Mouse (Mus musculus): ENCODE measurements around the gene Pdha1. TPM values are rescaled to one million over a fixed set of nuclear protein-coding genes. Genes with fewer than 3 reads are reported as not detected.

Pdha1 gene
- total and polyA plus RNA-seq, 2 experiments from 2014 or later, result 156 to 179 TPM

- no peaks in the 10 kb centered on the region for H3K9me3 ChIP-seq (ENCODE audit: low read length)
- 21% methylated on average over 6 of the region's 6 CpGs for WGBS
- no peak for TF ChIP-seq CTCF (IDR thresholded peaks at IDR 0.05)
- H3K4me1 ChIP-seq (ENCODE audit: insufficient read depth, low read length), result no peaks in the 10 kb centered on the region
- H3K27ac ChIP-seq (ENCODE audit: low read depth, low read length), result no peak overlapping the region
- no peaks in the 10 kb centered on the region for H3K36me3 ChIP-seq (ENCODE audit: insufficient read depth, low read length)
- H3K9ac ChIP-seq (replicated peaks; ENCODE audit: low read length, poor library complexity, severe bottlenecking), result no peak overlapping the region
- DNase-seq (ENCODE audit: low spot score) (no peak), ATAC-seq (ENCODE audit: low FRiP score) (no peak)
- H3K4me2 ChIP-seq (ENCODE audit: low read depth, low read length, poor library complexity, severe bottlenecking), result peak overlapping the region; percentile 40; the same call in 1 of the 2 replicates
- no peaks in the 10 kb centered on the region for H3K27me3 ChIP-seq (ENCODE audit: insufficient read depth, low read length)
- peak overlapping the region; percentile 59; the same call in 1 of the 2 replicates for H3K4me3 ChIP-seq (ENCODE audit: low read depth, low read length)
Measured at GRCm38 (mm10) chrX:160135719-160136118, 2.5 kb downstream of the Pdha1 start.

GRCm38 (mm10) chrX:160134136-160134843 lies 3.9 kb downstream of the Pdha1 start:
- ATAC-seq (ENCODE audit: low FRiP score), result no peak
- no peak for TF ChIP-seq CTCF (IDR thresholded peaks at IDR 0.05)
- WGBS, result 80% methylated on average over 11 of the region's 11 CpGs
- DNase-seq (ENCODE audit: low spot score), result no peak
- H3K36me3 ChIP-seq (ENCODE audit: insufficient read depth, low read length), result no peaks in the 10 kb centered on the region
- no peaks in the 10 kb centered on the region for H3K27me3 ChIP-seq (ENCODE audit: insufficient read depth, low read length)
- H3K4me3 ChIP-seq (ENCODE audit: low read depth, low read length), result no peak overlapping the region
- H3K9me3 ChIP-seq (ENCODE audit: low read length), result no peaks in the 10 kb centered on the region
- no peak overlapping the region for H3K9ac ChIP-seq (replicated peaks; ENCODE audit: low read length, poor library complexity, severe bottlenecking)
- no peak overlapping the region for H3K4me2 ChIP-seq (ENCODE audit: low read depth, low read length, poor library complexity, severe bottlenecking)
- no peak overlapping the region for H3K27ac ChIP-seq (ENCODE audit: low read depth, low read length)
- H3K4me1 ChIP-seq (ENCODE audit: insufficient read depth, low read length), result no peaks in the 10 kb centered on the region

DNA sequence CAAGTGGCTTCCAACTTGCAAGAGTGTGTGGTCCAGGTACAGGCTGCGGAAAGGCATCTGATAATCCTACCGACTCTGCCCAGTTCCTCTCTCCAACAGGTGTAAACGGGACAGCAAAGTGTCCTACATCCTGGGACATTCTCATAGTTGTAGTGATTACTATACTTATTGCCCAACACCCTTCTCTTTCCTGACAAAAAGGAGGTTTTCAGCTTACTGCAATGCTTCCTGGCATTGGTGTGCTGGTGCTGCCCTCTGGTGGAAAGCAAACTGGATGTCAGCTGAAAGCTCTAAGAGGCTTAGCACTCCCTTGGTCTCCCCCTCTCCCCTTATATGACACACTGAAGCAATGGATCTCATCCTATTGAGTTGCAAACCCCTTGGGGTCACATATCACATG lies 21.6 kb downstream of the Pdha1 start:
- WGBS, result 74% methylated on average over 3 of the region's 3 CpGs
- DNase-seq (ENCODE audit: low spot score), result peak; percentile 67

GRCm38 (mm10) chrX:160116074-160116473 lies 22.1 kb downstream of the Pdha1 start:
- H3K27me3 ChIP-seq (ENCODE audit: insufficient read depth, low read length), result no peaks in the 10 kb centered on the region
- no peak for ATAC-seq (ENCODE audit: low FRiP score)
- no peak for DNase-seq (ENCODE audit: low spot score)
- no peak overlapping the region for H3K4me3 ChIP-seq (ENCODE audit: low read depth, low read length)
- no peak for TF ChIP-seq CTCF (IDR thresholded peaks at IDR 0.05)
- H3K27ac ChIP-seq (ENCODE audit: low read depth, low read length), result no peak overlapping the region
- H3K36me3 ChIP-seq (ENCODE audit: insufficient read depth, low read length), result 0 out of 2 replicates have a peak, but pooled peaks cover 3% of the 10 kb centered on the region
- no peaks in the 10 kb centered on the region for H3K9me3 ChIP-seq (ENCODE audit: low read length)
- no peak overlapping the region for H3K9ac ChIP-seq (replicated peaks; ENCODE audit: low read length, poor library complexity, severe bottlenecking)
- no peak overlapping the region for H3K4me2 ChIP-seq (ENCODE audit: low read depth, low read length, poor library complexity, severe bottlenecking)
- H3K4me1 ChIP-seq (ENCODE audit: insufficient read depth, low read length), result no peaks in the 10 kb centered on the region

More for the DNA sequence above, 21.6 kb downstream of the Pdha1 start:
- Histone ChIP-seq H3K4me3 (ENCODE audit: low read depth, low read length) (no peak overlapping the region), H3K27me3 (ENCODE audit: insufficient read depth, low read length) (no peaks in the 10 kb centered on the region), H3K4me2 (ENCODE audit: low read depth, low read length, poor library complexity, severe bottlenecking) (no peak overlapping the region), H3K4me1 (ENCODE audit: insufficient read depth, low read length) (no peaks in the 10 kb centered on the region), H3K9ac (replicated peaks; ENCODE audit: low read length, poor library complexity, severe bottlenecking) (no peak overlapping the region), H3K27ac (ENCODE audit: low read depth, low read length) (no peak overlapping the region), H3K9me3 (ENCODE audit: low read length) (no peaks in the 10 kb centered on the region), H3K36me3 (ENCODE audit: insufficient read depth, low read length) (0 out of 2 replicates have a peak, but pooled peaks cover 3% of the 10 kb centered on the region)
- peak; percentile 88 for TF ChIP-seq CTCF (IDR thresholded peaks at IDR 0.05)
- peak; percentile 72 for ATAC-seq (ENCODE audit: low FRiP score)

- WGBS, result 96% methylated on average over 1 of the region's 1 CpGs
- H3K4me1 ChIP-seq (ENCODE audit: insufficient read depth, low read length), result no peaks in the 10 kb centered on the region
- no peak for ATAC-seq (ENCODE audit: low FRiP score)
Measured at GRCm38 (mm10) chrX:160113777-160114176, 24.4 kb downstream of the Pdha1 start.

DNA sequence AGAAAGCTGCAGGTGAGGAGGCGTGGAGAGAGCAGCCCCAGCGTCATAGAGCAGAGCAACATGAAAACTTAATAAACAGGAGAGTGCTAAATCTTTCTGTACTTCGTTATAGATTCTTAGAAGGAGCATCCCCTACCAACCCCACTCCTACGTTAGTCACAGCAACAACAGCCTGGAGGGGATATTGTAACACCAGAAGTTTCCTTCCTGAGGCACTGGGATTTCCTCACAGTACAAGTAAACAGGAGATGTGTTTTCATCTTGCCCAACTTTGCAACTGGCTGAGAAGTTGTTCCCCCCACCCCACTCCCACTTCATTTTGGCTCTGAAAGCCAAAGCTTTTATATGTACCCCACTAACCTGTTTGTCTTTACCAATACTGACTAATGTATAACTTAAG lies 30.4 kb downstream of the Pdha1 start:
- H3K4me1 ChIP-seq (ENCODE audit: insufficient read depth, low read length), result no peaks in the 10 kb centered on the region
- H3K27ac ChIP-seq (ENCODE audit: low read depth, low read length), result no peak overlapping the region
- ATAC-seq (ENCODE audit: low FRiP score) (no peak), DNase-seq (ENCODE audit: low spot score) (no peak)
- H3K27me3 ChIP-seq (ENCODE audit: insufficient read depth, low read length), result no peaks in the 10 kb centered on the region
- no peak for TF ChIP-seq CTCF (IDR thresholded peaks at IDR 0.05)
- no peak overlapping the region for H3K9ac ChIP-seq (replicated peaks; ENCODE audit: low read length, poor library complexity, severe bottlenecking)
- no peaks in the 10 kb centered on the region for H3K36me3 ChIP-seq (ENCODE audit: insufficient read depth, low read length)
- no peak overlapping the region for H3K4me2 ChIP-seq (ENCODE audit: low read depth, low read length, poor library complexity, severe bottlenecking)
- H3K4me3 ChIP-seq (ENCODE audit: low read depth, low read length), result no peak overlapping the region
- 71% methylated on average over 4 of the region's 4 CpGs for WGBS
- H3K9me3 ChIP-seq (ENCODE audit: low read length), result no peaks in the 10 kb centered on the region

More at GRCm38 (mm10) chrX:160113777-160114176, 24.4 kb downstream of the Pdha1 start:
- Histone ChIP-seq H3K9ac (replicated peaks; ENCODE audit: low read length, poor library complexity, severe bottlenecking) (no peak overlapping the region), H3K27ac (ENCODE audit: low read depth, low read length) (no peak overlapping the region), H3K4me2 (ENCODE audit: low read depth, low read length, poor library complexity, severe bottlenecking) (no peak overlapping the region), H3K9me3 (ENCODE audit: low read length) (no peaks in the 10 kb centered on the region), H3K4me3 (ENCODE audit: low read depth, low read length) (no peak overlapping the region), H3K27me3 (ENCODE audit: insufficient read depth, low read length) (no peaks in the 10 kb centered on the region), H3K36me3 (ENCODE audit: insufficient read depth, low read length) (no peaks in the 10 kb centered on the region)
- no peak for TF ChIP-seq CTCF (IDR thresholded peaks at IDR 0.05)
- no peak for DNase-seq (ENCODE audit: low spot score)

Measured in midbrain, postnatal 0 days (tissue).